Mouse (Mus musculus) splenic B cell, adult 2 months (primary cell): ENCODE results near the gene Gm11116.
"Not testable (repeated sequence)": the region's sequence is repeated elsewhere in the genome, so short reads cannot be mapped to it uniquely, and the experiment has no call there.

ENCODE experiments used
- DNase-seq: peaks from one replicate; pipeline ENCODE4 v3.0.0-alpha.2; 2011; ENCODE audit warnings: low read depth, low spot score
- H3K27me3 ChIP-seq: 2 replicates; pipeline ENCODE4 v1.6.1; 2012; ENCODE audit warnings: mild to moderate bottlenecking, low read length, moderate library complexity, mixed read lengths; ENCODE audit not compliant: control insufficient read depth, poor library complexity, insufficient read depth, severe bottlenecking
- H3K36me3 ChIP-seq: 2 replicates; pipeline ENCODE4 v1.6.1; 2012; ENCODE audit warnings: mild to moderate bottlenecking, low read length, moderate library complexity, mixed read lengths; ENCODE audit not compliant: control insufficient read depth, poor library complexity, insufficient read depth, severe bottlenecking

Gm11116 gene

DNA sequence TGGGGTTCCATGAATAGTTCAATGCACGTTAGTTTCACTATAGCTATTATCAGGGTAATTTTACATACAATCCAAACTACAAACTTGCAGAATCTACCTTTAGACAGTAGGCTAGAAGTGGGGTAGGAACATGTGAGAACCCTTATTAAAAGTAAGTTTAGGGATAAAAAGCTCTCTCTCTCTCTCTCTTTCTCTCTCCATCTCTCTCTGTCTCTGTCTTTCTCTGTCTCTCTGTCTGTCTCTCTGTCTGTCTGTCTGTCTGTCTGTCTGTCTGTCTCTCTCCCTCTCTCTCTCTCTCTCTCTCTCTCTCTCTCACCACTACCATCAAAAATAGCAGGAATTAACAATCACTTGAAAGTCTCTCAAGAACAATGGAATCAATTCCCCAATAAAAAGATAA is at the start of gene Gm11116:
Gene Gm11116, minus strand, starts transcription at position 101 of the 400 bp plus-strand sequence.
- H3K36me3 ChIP-seq: no peaks in the 10 kb centered on the region
- no peaks in the 10 kb centered on the region for H3K27me3 ChIP-seq
- no peak for DNase-seq

DNA sequence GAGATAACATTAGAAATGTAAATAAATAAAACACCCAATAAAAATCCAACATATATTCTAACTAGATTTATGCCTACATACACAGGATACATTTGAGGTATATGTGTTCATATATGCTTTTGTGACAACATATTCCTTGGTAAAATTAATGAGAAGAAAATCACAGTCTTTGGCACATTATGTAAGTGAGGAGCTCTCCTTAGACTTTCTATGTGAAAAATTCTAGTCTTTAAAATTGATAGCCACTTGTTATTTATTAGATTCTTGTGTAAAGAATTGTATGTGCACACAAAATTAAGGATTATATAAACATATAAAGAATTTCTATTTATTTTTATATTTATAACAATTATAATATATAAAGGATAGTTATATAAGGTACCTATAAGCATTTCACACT is 42.7 kb upstream of the Gm11116 start, which contains the start of gene Gm11115:
Gene Gm11115, minus strand, starts transcription at position 101 of the 400 bp plus-strand sequence.
- H3K27me3 ChIP-seq: no peaks in the 10 kb centered on the region
- H3K36me3 ChIP-seq: no peaks in the 10 kb centered on the region
- DNase-seq: no peak

DNA sequence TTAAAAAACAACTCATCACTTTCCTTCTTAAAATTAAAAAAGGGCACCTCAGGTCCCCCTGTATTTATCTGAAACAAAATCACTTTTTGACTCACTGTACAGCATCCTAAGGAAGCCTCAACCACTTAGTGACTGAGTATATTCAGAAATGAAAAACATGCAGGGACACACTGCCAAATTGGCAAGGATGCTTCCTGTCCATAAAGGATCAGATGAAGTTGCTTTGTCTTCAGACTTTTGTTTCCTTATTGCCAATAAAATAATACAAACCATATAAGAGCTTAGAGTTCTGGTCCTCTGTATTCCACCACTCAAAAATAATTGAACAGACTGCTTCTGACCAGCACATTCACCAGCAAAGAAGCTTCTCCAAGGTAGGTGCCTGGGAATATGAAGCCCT is 25.1 kb downstream of the Gm11116 start, which contains the start of gene Smr2:
Gene Smr2, plus strand, starts transcription at position 301 of the 400 bp plus-strand sequence.
- H3K36me3 ChIP-seq, DNase-seq, H3K27me3 ChIP-seq: not testable (repeated sequence)
